Mouse (Mus musculus) liver, postnatal 0 days (tissue): Measurements from ENCODE around the gene Snx15.

ENCODE experiments used
- CTCF ChIP-seq: sonication (generic); IDR thresholded peaks from 2 replicates; pipeline ENCODE4 v1.5.1; 2016; ENCODE audit warnings: antibody characterized with exemption, low read depth
- EP300 ChIP-seq: IDR thresholded peaks from 2 replicates; pipeline ENCODE4 v1.6.1; 2016; ENCODE audit warnings: antibody characterized with exemption, low read depth, mild to moderate bottlenecking

- TF ChIP-seq CTCF (no peak), EP300 (no peak)
Observed at GRCm38 (mm10) chr19:6071261-6071660, 56.8 kb downstream of the Snx15 start.
